Mouse (Mus musculus) embryonic fibroblast, embryonic 13.5 days (primary cell): ENCODE measurements at regions not wholly inside any gene's neighbourhood (a gene's known extent, or its start where the extent isn't known, plus 50 kb on each side); places are given as distances from the start of the nearest gene placed in this dataset.

ENCODE experiments used
- CTCF ChIP-seq: IDR thresholded peaks from 2 replicates; pipeline ENCODE4 v1.5.1; 2011; ENCODE audit warnings: mild to moderate bottlenecking, control low read depth, low read length, moderate library complexity, borderline replicate concordance; ENCODE audit not compliant: insufficient read depth
- POLR2A ChIP-seq: IDR thresholded peaks from 2 replicates; pipeline ENCODE4 v1.6.1; 2011; ENCODE audit warnings: low read depth, mild to moderate bottlenecking, control low read depth, low read length, moderate library complexity

DNA sequence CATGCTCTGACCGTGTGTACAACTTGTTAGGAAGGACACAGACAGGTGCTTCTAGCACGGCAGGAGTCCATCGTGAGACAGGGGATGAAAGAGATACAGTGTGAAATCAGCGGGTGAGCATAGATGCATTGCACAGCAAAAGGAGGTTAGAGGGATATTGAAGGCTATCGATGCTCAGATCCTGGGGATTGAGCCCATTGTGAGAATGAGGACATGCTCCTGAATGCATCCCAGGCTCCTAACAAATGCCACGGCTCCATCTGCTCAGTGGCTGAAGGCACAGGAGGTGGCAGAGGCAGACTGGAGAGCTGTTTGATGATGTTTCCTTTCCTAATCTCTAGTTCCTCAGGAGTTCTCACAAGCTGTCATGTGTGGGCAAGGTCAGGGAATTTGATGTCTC lies 114.1 kb upstream of the Btg1 start:
- TF ChIP-seq POLR2A = no peak
- TF ChIP-seq CTCF = no peak
